Mouse (Mus musculus): Measurements from ENCODE around the gene Tusc2. TPM values are rescaled to one million over a fixed set of nuclear protein-coding genes. Genes with fewer than 3 reads are reported as not detected.

Gene Tusc2
- polyA plus RNA-seq, 1 experiment, result 49.7 TPM

DNA sequence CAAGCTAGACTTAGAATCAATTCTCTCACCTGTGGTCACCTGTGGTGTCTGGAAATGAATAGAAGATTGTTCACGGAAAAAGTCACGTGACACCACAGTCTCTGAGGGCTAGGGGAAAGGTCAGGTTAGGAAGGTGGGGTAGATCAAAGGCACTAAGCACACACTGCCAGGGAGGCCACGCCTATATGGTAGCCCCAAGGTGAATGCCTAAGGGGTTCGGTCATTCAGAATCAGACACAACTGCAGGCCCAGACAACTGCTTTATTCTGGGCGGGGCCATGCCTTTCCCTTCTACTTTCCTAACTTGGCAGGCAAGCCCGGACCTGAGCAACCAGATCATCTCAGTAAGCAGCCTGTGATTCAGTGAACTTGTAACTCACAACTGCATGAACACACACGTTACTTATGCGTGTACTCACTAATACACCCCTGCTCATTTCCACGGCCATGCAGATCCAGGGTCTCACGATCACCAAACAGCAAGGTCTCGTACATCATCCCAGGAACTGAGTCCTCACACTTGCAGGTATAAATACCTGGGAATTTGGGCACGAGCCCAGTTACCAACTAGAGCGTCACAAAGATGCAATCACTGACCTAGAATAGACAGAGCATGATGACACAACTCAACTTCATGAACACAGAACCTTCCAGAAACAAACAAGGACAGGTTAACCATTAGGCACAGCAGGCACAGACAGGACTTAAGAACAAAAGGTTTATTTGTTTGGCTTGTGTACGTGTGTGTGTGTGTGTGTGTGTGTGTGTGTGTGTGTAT, 12.7 kb downstream of the Tusc2 start:
- Histone ChIP-seq H3K4me3 (ENCODE audit: low read depth, low read length) (no peak overlapping the region), H3K4me1 (ENCODE audit: control insufficient read depth, insufficient read depth, insufficient read length, low read length) (peaks cover 31% of the 10 kb centered on the region), H3K27me3 (ENCODE audit: control insufficient read depth, insufficient read depth, low read length) (no peaks in the 10 kb centered on the region), H3K36me3 (ENCODE audit: control insufficient read depth, insufficient read depth, low read length) (peaks cover 13% of the 10 kb centered on the region), H3K27ac (ENCODE audit: insufficient read depth, low read depth, low read length) (peak overlapping the region; percentile 89)
- 23% methylated on average over 14 of the region's 14 CpGs for WGBS
- TF ChIP-seq POLR2A (IDR thresholded peaks at IDR 0.05; ENCODE audit: low read depth, low read length) (no peak), CTCF (IDR thresholded peaks at IDR 0.05; ENCODE audit: extremely low read depth, insufficient read length, insufficient replicate concordance, low read depth, low read length) (no peak)

DNA sequence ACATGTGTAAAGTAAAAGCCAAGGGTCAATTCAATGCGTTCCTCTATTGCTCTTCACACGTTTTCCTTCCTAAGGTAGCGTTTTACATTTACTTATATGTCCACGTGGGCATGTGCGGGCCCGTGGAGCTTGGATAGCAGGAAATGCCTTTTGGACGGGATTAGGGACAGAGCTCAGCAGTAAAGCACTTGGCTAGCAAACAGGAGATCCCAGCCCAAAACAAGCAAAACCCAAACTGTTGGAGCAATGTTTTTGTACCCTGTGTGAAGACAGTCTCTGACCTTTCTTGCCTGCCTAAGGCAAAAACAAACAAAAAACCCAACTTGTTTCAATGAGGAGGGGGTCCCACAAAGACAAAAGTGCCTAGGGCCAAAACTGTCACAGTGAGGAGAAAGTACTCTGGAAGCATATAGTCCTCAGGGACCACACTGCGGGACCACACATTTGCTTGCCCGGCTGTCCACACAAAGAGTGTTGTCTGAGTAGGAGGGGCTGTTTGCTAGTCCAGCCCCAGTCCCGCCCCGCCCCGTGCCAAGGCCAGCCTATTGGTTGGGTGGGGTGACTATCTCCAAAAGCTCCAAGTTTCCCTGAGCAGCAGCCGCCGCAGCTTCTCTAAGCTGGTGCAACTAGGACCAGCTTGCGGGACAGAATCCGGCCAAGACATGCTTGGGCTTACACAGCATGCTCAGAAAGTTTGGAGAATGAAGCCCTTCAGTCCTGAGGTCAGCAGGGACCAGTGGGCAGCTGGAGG, 13.5 kb downstream of the Tusc2 start, which contains the start of gene Hyal1:
Gene Hyal1, plus strand, starts transcription at position 571 of the 751 bp plus-strand sequence.
- H3K4me3 ChIP-seq (ENCODE audit: low read depth, low read length), result peak within 1 kb of the TSS; percentile 56
- H3K36me3 ChIP-seq (ENCODE audit: control insufficient read depth, insufficient read depth, low read length), result peaks cover 13% of the 10 kb centered on the region
- peaks cover 30% of the 10 kb centered on the region for H3K4me1 ChIP-seq (ENCODE audit: control insufficient read depth, insufficient read depth, insufficient read length, low read length)
- peak within 1 kb of the TSS; percentile 89 for H3K27ac ChIP-seq (ENCODE audit: insufficient read depth, low read depth, low read length)
- WGBS, result 11% methylated on average over 16 of the region's 16 CpGs
- no peaks in the 10 kb centered on the region for H3K27me3 ChIP-seq (ENCODE audit: control insufficient read depth, insufficient read depth, low read length)
- TF ChIP-seq CTCF (IDR thresholded peaks at IDR 0.05; ENCODE audit: extremely low read depth, insufficient read length, insufficient replicate concordance, low read depth, low read length), result no peak
- TF ChIP-seq POLR2A (IDR thresholded peaks at IDR 0.05; ENCODE audit: low read depth, low read length), result peak; percentile 46; the same call in 1 of the 2 replicates

DNA sequence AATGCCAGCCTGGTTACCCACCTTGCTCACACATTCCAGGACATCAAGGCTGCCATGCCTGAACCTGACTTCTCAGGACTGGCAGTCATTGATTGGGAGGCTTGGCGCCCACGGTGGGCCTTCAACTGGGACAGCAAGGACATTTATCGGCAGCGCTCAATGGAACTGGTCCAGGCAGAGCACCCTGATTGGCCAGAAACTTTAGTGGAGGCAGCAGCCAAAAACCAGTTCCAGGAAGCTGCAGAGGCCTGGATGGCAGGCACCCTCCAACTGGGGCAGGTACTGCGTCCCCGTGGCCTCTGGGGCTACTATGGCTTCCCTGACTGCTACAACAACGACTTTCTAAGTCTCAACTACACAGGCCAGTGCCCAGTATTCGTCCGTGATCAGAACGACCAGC, 14.8 kb downstream of the Tusc2 start:
- H3K4me1 ChIP-seq (ENCODE audit: control insufficient read depth, insufficient read depth, insufficient read length, low read length), result peaks cover 28% of the 10 kb centered on the region; the same call in 1 of the 2 replicates
- no peak overlapping the region for H3K4me3 ChIP-seq (ENCODE audit: low read depth, low read length)
- no peak overlapping the region for H3K27ac ChIP-seq (ENCODE audit: insufficient read depth, low read depth, low read length)
- H3K27me3 ChIP-seq (ENCODE audit: control insufficient read depth, insufficient read depth, low read length), result no peaks in the 10 kb centered on the region
- peaks cover 4% of the 10 kb centered on the region for H3K36me3 ChIP-seq (ENCODE audit: control insufficient read depth, insufficient read depth, low read length)
- WGBS, result 89% methylated on average over 10 of the region's 10 CpGs
- TF ChIP-seq POLR2A (IDR thresholded peaks at IDR 0.05; ENCODE audit: low read depth, low read length) (no peak), CTCF (IDR thresholded peaks at IDR 0.05; ENCODE audit: extremely low read depth, insufficient read length, insufficient replicate concordance, low read depth, low read length) (no peak)

DNA sequence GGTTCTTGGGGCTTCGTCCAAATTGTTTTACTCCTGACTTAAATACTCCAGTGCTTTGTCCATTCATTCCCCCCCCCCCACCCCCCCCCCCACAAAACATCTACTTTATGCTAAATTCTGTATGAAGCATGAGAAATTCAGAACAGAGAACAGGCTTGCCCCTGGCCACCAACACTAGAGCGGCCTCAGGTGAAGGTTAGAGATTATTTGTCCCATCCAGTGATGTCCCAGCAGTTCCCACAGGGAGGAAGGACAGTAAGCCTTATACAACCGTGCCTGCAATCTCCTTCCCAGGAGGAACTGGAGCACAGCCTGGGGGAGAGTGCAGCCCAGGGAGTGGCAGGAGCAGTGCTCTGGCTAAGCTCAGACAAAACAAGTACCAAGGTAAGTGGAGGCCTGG, 15.5 kb downstream of the Tusc2 start, which contains the start of gene Naa80:
Gene Naa80, plus strand, starts transcription at position 301 of the 400 bp plus-strand sequence.
- WGBS, result 78% methylated on average over 3 of the region's 3 CpGs
- 0 out of 2 replicates have a peak, but pooled peaks cover 4% of the 10 kb centered on the region for H3K36me3 ChIP-seq (ENCODE audit: control insufficient read depth, insufficient read depth, low read length)
- no peaks in the 10 kb centered on the region for H3K27me3 ChIP-seq (ENCODE audit: control insufficient read depth, insufficient read depth, low read length)
- H3K4me1 ChIP-seq (ENCODE audit: control insufficient read depth, insufficient read depth, insufficient read length, low read length), result peaks cover 28% of the 10 kb centered on the region; the same call in 1 of the 2 replicates
- no peak within 1 kb of the TSS for H3K4me3 ChIP-seq (ENCODE audit: low read depth, low read length)
- no peak for TF ChIP-seq CTCF (IDR thresholded peaks at IDR 0.05; ENCODE audit: extremely low read depth, insufficient read length, insufficient replicate concordance, low read depth, low read length)
- TF ChIP-seq POLR2A (IDR thresholded peaks at IDR 0.05; ENCODE audit: low read depth, low read length), result no peak
- H3K27ac ChIP-seq (ENCODE audit: insufficient read depth, low read depth, low read length), result no peak within 1 kb of the TSS

DNA sequence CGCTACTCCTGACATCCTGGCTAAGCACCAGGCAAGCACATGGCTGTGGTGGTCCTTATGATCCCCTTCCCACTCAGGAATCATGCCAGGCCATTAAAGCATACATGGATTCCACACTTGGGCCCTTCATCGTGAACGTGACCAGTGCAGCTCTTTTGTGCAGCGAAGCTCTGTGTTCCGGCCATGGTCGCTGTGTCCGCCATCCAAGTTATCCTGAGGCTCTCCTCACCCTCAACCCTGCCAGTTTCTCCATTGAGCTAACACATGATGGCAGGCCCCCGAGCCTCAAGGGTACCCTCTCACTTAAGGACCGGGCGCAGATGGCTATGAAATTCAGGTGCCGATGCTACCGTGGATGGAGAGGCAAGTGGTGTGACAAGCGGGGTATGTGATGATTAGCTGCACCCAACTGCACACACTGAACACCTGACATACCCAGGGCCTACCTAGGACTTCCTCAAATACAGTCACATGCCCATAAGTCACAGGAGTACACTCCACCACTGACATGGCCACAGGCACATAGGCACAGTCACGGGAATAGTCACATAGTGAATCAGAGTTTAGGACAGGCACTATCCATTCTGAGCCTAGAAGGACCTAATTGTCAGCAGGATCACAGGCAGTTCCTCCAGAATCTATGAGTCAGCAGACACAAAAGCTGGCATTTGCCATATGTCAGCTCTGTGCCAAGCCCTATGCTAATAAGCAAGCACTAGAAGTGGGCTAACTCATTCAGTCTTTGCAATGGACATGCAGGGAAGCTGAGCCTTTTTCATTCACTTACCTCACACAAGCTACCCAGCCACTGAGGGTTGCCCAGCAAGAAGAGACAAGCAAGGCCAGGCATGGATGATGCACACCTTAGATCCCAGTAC, 16.2 kb downstream of the Tusc2 start:
- no peak for TF ChIP-seq CTCF (IDR thresholded peaks at IDR 0.05; ENCODE audit: extremely low read depth, insufficient read length, insufficient replicate concordance, low read depth, low read length)
- TF ChIP-seq POLR2A (IDR thresholded peaks at IDR 0.05; ENCODE audit: low read depth, low read length), result no peak
- 96% methylated on average over 14 of the region's 14 CpGs for WGBS
- Histone ChIP-seq H3K4me1 (ENCODE audit: control insufficient read depth, insufficient read depth, insufficient read length, low read length) (peaks cover 28% of the 10 kb centered on the region; the same call in 1 of the 2 replicates), H3K27me3 (ENCODE audit: control insufficient read depth, insufficient read depth, low read length) (no peaks in the 10 kb centered on the region), H3K36me3 (ENCODE audit: control insufficient read depth, insufficient read depth, low read length) (0 out of 2 replicates have a peak, but pooled peaks cover 4% of the 10 kb centered on the region), H3K27ac (ENCODE audit: insufficient read depth, low read depth, low read length) (no peak overlapping the region), H3K4me3 (ENCODE audit: low read depth, low read length) (no peak overlapping the region)

DNA sequence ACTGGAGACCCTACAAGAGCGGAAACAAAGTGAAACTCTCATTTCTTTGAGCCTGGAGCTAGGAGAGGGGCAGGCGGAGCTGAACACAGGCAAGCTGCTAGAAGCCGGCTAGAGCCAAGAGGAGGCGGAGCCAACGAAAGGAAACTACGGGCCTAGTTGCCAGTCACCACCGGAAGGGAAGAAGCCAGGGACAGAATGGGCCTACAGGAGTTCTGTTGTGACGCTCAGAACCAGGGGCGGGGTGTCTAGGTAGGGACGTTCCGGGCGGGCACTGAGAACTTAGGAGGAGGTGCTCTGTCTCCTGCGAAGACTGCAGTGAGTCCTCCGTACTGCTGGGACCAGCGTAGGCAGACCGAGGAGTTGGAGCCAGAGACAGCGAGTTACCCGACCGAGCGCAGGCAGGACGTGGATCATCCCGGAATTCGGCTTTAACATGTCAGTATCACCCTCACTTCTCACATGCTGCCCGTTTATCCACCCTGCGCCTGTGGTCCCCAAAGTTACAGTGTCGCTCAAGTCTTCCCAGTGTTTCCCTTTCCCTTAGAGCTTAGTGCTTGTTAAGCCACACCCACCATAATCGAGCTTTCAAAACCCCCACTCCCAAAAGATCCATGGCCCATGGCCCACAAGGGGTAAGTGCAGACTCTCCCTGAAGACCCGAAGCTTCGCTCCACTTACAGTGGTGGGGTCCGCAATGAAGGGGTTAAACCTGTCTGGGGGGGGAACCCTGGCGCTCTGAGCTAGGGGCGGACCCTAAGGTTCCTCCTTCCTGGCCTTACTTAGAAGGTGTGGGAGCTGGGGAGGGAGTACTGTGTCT, 17.7 kb downstream of the Tusc2 start, which contains the start of gene Hyal3:
Gene Hyal3, plus strand, starts transcription at position 318 of the 817 bp plus-strand sequence.
- WGBS, result under 1% methylated on average over 32 of the region's 32 CpGs
- H3K36me3 ChIP-seq (ENCODE audit: control insufficient read depth, insufficient read depth, low read length), result 0 out of 2 replicates have a peak, but pooled peaks cover 4% of the 10 kb centered on the region
- no peak for TF ChIP-seq CTCF (IDR thresholded peaks at IDR 0.05; ENCODE audit: extremely low read depth, insufficient read length, insufficient replicate concordance, low read depth, low read length)
- peak; percentile 93; the same call in 1 of the 2 replicates for TF ChIP-seq POLR2A (IDR thresholded peaks at IDR 0.05; ENCODE audit: low read depth, low read length)
- H3K4me1 ChIP-seq (ENCODE audit: control insufficient read depth, insufficient read depth, insufficient read length, low read length), result peaks cover 23% of the 10 kb centered on the region; the same call in 1 of the 2 replicates
- peak within 1 kb of the TSS; percentile 71 for H3K4me3 ChIP-seq (ENCODE audit: low read depth, low read length)
- H3K27me3 ChIP-seq (ENCODE audit: control insufficient read depth, insufficient read depth, low read length), result no peaks in the 10 kb centered on the region
- H3K27ac ChIP-seq (ENCODE audit: insufficient read depth, low read depth, low read length), result peak within 1 kb of the TSS; percentile 91

Measured in small intestine, adult 2 months (tissue).